Mouse (Mus musculus): ENCODE data around the gene Jph4. TPM values are rescaled to one million over a fixed set of nuclear protein-coding genes. Genes with fewer than 3 reads are reported as not detected.
A peak's percentile ranks its signal among the peaks of the same experiment; 100 is the strongest.

Jph4 gene
- polyA plus RNA-seq, 1 experiment from 2014 or later = 2.8 TPM

DNA sequence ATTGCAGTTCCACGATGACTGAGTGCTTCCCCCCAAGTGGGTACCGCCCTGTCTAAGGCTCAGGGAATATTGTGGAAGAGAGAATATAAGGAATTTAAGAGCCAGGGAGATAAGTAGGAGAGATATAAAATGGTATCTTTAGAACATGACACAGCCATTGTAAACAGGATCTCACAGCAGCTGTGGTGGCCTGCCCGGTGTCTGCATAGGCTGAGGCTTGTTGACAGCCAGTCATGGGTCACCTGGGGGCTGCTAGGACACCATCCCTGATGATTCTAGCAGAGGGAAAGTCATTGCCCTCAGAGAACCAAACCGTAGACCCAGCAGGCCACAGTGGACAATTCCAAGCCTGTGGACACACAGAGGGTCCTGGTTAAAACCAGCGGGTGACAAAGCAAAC lies 34.2 kb upstream of the Jph4 start:
- H3K36me3 ChIP-seq (ENCODE audit: control insufficient read depth, insufficient read depth, low read length) = no peaks in the 10 kb centered on the region
- no peak for DNase-seq (ENCODE audit: low spot score, missing footprints)
- H3K4me2 ChIP-seq = no peak overlapping the region
- no peaks in the 10 kb centered on the region for H3K9me3 ChIP-seq (ENCODE audit: control insufficient read depth, low read length)
- H3K4me3 ChIP-seq (ENCODE audit: low read depth, low read length) = no peak overlapping the region
- no peak overlapping the region for H3K9ac ChIP-seq (ENCODE audit: low read length)
- no peaks in the 10 kb centered on the region for H3K27me3 ChIP-seq (ENCODE audit: control insufficient read depth, insufficient read depth, low read length)
- WGBS = 82% methylated on average over 5 of the region's 5 CpGs
- ATAC-seq (ENCODE audit: low FRiP score) = no peak
- no peak overlapping the region for H3K27ac ChIP-seq (ENCODE audit: low read depth, low read length)
- H3K4me1 ChIP-seq (ENCODE audit: control insufficient read depth, insufficient read depth, low read length) = peaks cover 2% of the 10 kb centered on the region; the same call in 1 of the 2 replicates

DNA sequence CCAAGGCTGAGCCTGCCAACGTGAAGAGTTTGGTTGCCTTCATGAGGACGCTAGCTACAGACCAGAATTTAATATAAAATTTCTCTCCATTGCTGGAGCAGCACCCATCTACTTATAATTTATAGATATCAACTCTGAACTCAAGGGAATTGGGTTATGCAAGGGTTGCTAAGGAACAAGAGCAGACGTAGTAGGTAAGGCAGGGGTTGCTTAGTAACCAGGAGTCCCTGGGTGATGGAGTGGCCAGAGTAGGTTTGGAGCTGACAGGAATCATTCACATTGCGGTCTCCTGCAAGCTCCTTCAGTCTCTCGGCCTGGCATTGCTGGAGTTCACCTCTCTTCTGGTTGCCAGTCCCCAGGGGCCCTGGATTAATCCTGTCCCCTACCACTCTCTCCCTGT lies 32.3 kb upstream of the Jph4 start:
- Histone ChIP-seq H3K9me3 (ENCODE audit: control insufficient read depth, low read length) (no peaks in the 10 kb centered on the region), H3K27ac (ENCODE audit: low read depth, low read length) (no peak overlapping the region), H3K9ac (ENCODE audit: low read length) (no peak overlapping the region), H3K36me3 (ENCODE audit: control insufficient read depth, insufficient read depth, low read length) (no peaks in the 10 kb centered on the region), H3K4me1 (ENCODE audit: control insufficient read depth, insufficient read depth, low read length) (peaks cover 2% of the 10 kb centered on the region; the same call in 1 of the 2 replicates), H3K4me2 (no peak overlapping the region), H3K4me3 (ENCODE audit: low read depth, low read length) (no peak overlapping the region), H3K27me3 (ENCODE audit: control insufficient read depth, insufficient read depth, low read length) (no peaks in the 10 kb centered on the region)
- DNase-seq (ENCODE audit: low spot score, missing footprints) = no peak
- no peak for ATAC-seq (ENCODE audit: low FRiP score)
- WGBS = 74% methylated on average over 5 of the region's 5 CpGs

- H3K27me3 ChIP-seq (ENCODE audit: control insufficient read depth, insufficient read depth, low read length) = no peaks in the 10 kb centered on the region
- H3K4me2 ChIP-seq = no peak overlapping the region
- no peak overlapping the region for H3K9ac ChIP-seq (ENCODE audit: low read length)
- 0 out of 2 replicates have a peak, but pooled peaks cover 2% of the 10 kb centered on the region for H3K4me1 ChIP-seq (ENCODE audit: control insufficient read depth, insufficient read depth, low read length)
- H3K27ac ChIP-seq (ENCODE audit: low read depth, low read length) = no peak overlapping the region
- H3K36me3 ChIP-seq (ENCODE audit: control insufficient read depth, insufficient read depth, low read length) = no peaks in the 10 kb centered on the region
- DNase-seq (ENCODE audit: low spot score, missing footprints) = peak; percentile 95
- H3K4me3 ChIP-seq (ENCODE audit: low read depth, low read length) = no peak overlapping the region
- no peak for ATAC-seq (ENCODE audit: low FRiP score)
- no peaks in the 10 kb centered on the region for H3K9me3 ChIP-seq (ENCODE audit: control insufficient read depth, low read length)
- 25% methylated on average over 5 of the region's 5 CpGs for WGBS
These were observed 31.7 kb upstream of the Jph4 start for GRCm38 (mm10) chr14:55148363-55148915.

- no peaks in the 10 kb centered on the region for H3K36me3 ChIP-seq (ENCODE audit: control insufficient read depth, insufficient read depth, low read length)
- no peaks in the 10 kb centered on the region for H3K27me3 ChIP-seq (ENCODE audit: control insufficient read depth, insufficient read depth, low read length)
- DNase-seq (ENCODE audit: low spot score, missing footprints) = no peak
- H3K4me1 ChIP-seq (ENCODE audit: control insufficient read depth, insufficient read depth, low read length) = 0 out of 2 replicates have a peak, but pooled peaks cover 2% of the 10 kb centered on the region
- 91% methylated on average over 12 of the region's 12 CpGs for WGBS
- no peaks in the 10 kb centered on the region for H3K9me3 ChIP-seq (ENCODE audit: control insufficient read depth, low read length)
- no peak for ATAC-seq (ENCODE audit: low FRiP score)
- no peak overlapping the region for H3K4me2 ChIP-seq
- no peak overlapping the region for H3K9ac ChIP-seq (ENCODE audit: low read length)
- H3K27ac ChIP-seq (ENCODE audit: low read depth, low read length) = no peak overlapping the region
- no peak overlapping the region for H3K4me3 ChIP-seq (ENCODE audit: low read depth, low read length)
These were observed 30.2 kb upstream of the Jph4 start for GRCm38 (mm10) chr14:55146829-55147401.

DNA sequence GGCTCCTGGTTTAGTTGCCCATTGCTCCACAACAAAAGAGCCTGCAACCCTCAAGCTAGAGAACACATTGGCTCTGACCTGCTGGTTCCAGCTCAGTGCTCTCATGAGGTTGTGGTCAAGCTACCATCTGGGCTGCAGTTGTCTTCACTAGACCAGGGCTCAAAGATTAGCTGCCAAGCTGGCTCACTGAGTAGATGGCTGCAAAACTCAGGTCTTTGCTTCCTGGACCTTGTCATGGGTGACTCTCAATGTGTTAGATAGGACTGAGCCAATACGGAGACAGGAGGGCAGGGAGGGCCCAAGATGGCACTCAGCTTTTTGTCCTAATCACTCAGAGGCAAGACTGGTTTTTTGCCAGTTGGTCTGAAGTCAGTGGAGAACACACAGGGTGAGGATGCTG lies 29.6 kb upstream of the Jph4 start:
- no peak overlapping the region for H3K4me2 ChIP-seq
- 0 out of 2 replicates have a peak, but pooled peaks cover 2% of the 10 kb centered on the region for H3K4me1 ChIP-seq (ENCODE audit: control insufficient read depth, insufficient read depth, low read length)
- H3K9me3 ChIP-seq (ENCODE audit: control insufficient read depth, low read length) = no peaks in the 10 kb centered on the region
- no peak for ATAC-seq (ENCODE audit: low FRiP score)
- WGBS = 89% methylated on average over 1 of the region's 1 CpGs
- H3K36me3 ChIP-seq (ENCODE audit: control insufficient read depth, insufficient read depth, low read length) = no peaks in the 10 kb centered on the region
- H3K4me3 ChIP-seq (ENCODE audit: low read depth, low read length) = no peak overlapping the region
- H3K9ac ChIP-seq (ENCODE audit: low read length) = no peak overlapping the region
- no peaks in the 10 kb centered on the region for H3K27me3 ChIP-seq (ENCODE audit: control insufficient read depth, insufficient read depth, low read length)
- no peak for DNase-seq (ENCODE audit: low spot score, missing footprints)
- no peak overlapping the region for H3K27ac ChIP-seq (ENCODE audit: low read depth, low read length)

DNA sequence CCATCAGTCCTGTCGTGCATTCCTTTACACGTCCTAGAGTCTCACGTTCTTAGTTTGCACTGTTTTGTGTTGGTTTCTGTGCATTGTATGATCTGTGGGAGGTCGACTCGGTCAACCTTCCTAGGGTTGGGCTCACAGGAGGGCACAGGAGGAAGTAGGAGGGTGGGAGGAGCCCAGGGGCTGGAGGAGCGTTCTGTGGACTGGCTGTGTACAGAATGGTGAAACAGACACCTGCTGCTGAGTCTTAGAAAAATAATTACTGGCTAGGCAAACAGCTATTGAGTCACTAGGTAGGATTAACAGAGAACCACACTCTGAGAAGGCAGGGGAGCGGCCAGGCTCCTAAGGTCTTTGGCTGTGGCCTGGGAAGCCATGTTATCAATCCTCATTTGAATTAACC lies 22.6 kb upstream of the Jph4 start:
- WGBS = 50% methylated on average over 7 of the region's 7 CpGs
- ATAC-seq (ENCODE audit: low FRiP score) = no peak

GRCm38 (mm10) chr14:55135676-55136075 lies 18.9 kb upstream of the Jph4 start:
- Histone ChIP-seq H3K4me3 (ENCODE audit: low read depth, low read length) (no peak overlapping the region), H3K27me3 (ENCODE audit: control insufficient read depth, insufficient read depth, low read length) (no peaks in the 10 kb centered on the region), H3K9ac (ENCODE audit: low read length) (no peak overlapping the region), H3K4me1 (ENCODE audit: control insufficient read depth, insufficient read depth, low read length) (no peaks in the 10 kb centered on the region), H3K36me3 (ENCODE audit: control insufficient read depth, insufficient read depth, low read length) (no peaks in the 10 kb centered on the region), H3K9me3 (ENCODE audit: control insufficient read depth, low read length) (no peaks in the 10 kb centered on the region), H3K27ac (ENCODE audit: low read depth, low read length) (no peak overlapping the region), H3K4me2 (no peak overlapping the region)
- ATAC-seq (ENCODE audit: low FRiP score) (no peak), DNase-seq (ENCODE audit: low spot score, missing footprints) (no peak)
- WGBS = 72% methylated on average over 8 of the region's 8 CpGs

More for the DNA sequence above, 22.6 kb upstream of the Jph4 start:
- Histone ChIP-seq H3K4me3 (ENCODE audit: low read depth, low read length) (no peak overlapping the region), H3K4me1 (ENCODE audit: control insufficient read depth, insufficient read depth, low read length) (no peaks in the 10 kb centered on the region), H3K36me3 (ENCODE audit: control insufficient read depth, insufficient read depth, low read length) (no peaks in the 10 kb centered on the region), H3K4me2 (no peak overlapping the region), H3K27ac (ENCODE audit: low read depth, low read length) (no peak overlapping the region), H3K9me3 (ENCODE audit: control insufficient read depth, low read length) (no peaks in the 10 kb centered on the region), H3K27me3 (ENCODE audit: control insufficient read depth, insufficient read depth, low read length) (no peaks in the 10 kb centered on the region), H3K9ac (ENCODE audit: low read length) (no peak overlapping the region)
- no peak for DNase-seq (ENCODE audit: low spot score, missing footprints)

GRCm38 (mm10) chr14:55126521-55126920 lies 9.8 kb upstream of the Jph4 start:
- Histone ChIP-seq H3K27me3 (ENCODE audit: control insufficient read depth, insufficient read depth, low read length) (no peaks in the 10 kb centered on the region), H3K4me1 (ENCODE audit: control insufficient read depth, insufficient read depth, low read length) (no peaks in the 10 kb centered on the region; the same call in 1 of the 2 replicates), H3K4me2 (no peak overlapping the region), H3K4me3 (ENCODE audit: low read depth, low read length) (no peak overlapping the region), H3K9ac (ENCODE audit: low read length) (no peak overlapping the region), H3K27ac (ENCODE audit: low read depth, low read length) (no peak overlapping the region), H3K36me3 (ENCODE audit: control insufficient read depth, insufficient read depth, low read length) (no peaks in the 10 kb centered on the region), H3K9me3 (ENCODE audit: control insufficient read depth, low read length) (no peaks in the 10 kb centered on the region)
- DNase-seq (ENCODE audit: low spot score, missing footprints) (no peak), ATAC-seq (ENCODE audit: low FRiP score) (no peak)
- WGBS = 78% methylated on average over 7 of the region's 7 CpGs

GRCm38 (mm10) chr14:55125711-55126110 lies 9.0 kb upstream of the Jph4 start:
- Histone ChIP-seq H3K9me3 (ENCODE audit: control insufficient read depth, low read length) (no peaks in the 10 kb centered on the region), H3K27me3 (ENCODE audit: control insufficient read depth, insufficient read depth, low read length) (no peaks in the 10 kb centered on the region), H3K4me2 (no peak overlapping the region), H3K36me3 (ENCODE audit: control insufficient read depth, insufficient read depth, low read length) (no peaks in the 10 kb centered on the region), H3K9ac (ENCODE audit: low read length) (no peak overlapping the region), H3K4me3 (ENCODE audit: low read depth, low read length) (no peak overlapping the region), H3K27ac (ENCODE audit: low read depth, low read length) (no peak overlapping the region), H3K4me1 (ENCODE audit: control insufficient read depth, insufficient read depth, low read length) (no peaks in the 10 kb centered on the region; the same call in 1 of the 2 replicates)
- ATAC-seq (ENCODE audit: low FRiP score) (no peak), DNase-seq (ENCODE audit: low spot score, missing footprints) (no peak)
- WGBS = 86% methylated on average over 5 of the region's 5 CpGs

All from midbrain, embryonic 11.5 days (tissue).